Mouse (Mus musculus) v-Abl transformed pro-B cells (cell line): ENCODE measurements around the gene Vmn1r40.

Experiments used
- in situ Hi-C, 2 experiments: fragments of 400-800 bp; cut with MboI; formaldehyde crosslinking; loops; one replicate each; pipeline ENCODE4 v1.15.1; 2025; ENCODE audit not compliant: unreplicated experiment in 2 of 2

Gene Vmn1r40

DNA sequence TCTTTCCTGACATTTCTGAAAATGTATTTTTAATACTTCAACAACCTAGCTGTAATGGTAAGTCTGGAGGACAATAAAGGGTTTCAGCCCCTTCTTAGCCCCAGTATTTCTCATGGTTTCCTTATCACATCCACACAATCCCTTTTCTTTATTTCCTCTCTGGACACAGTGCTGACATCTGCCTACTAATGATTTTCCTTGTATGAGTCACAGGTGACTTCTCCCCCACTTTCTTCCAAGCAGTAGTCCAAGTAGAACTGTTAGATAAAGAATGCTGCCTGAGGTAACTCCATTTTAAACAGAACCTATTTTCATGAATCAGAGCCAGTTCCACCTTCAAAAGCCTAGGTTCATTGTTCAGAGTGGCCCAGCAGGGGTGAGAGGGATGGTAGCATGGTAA is 35.5 kb downstream of the Vmn1r40 start:
- in situ Hi-C loops, result no loop called here
